Mouse (Mus musculus): Measurements from ENCODE around the gene Foxp2. TPM values are rescaled to one million over a fixed set of nuclear protein-coding genes. Genes with fewer than 3 reads are reported as not detected.
A peak's percentile ranks its signal among the peaks of the same experiment; 100 is the strongest.

Foxp2 gene
- polyA plus RNA-seq, 1 experiment from 2014 or later, result 28.3 TPM

DNA sequence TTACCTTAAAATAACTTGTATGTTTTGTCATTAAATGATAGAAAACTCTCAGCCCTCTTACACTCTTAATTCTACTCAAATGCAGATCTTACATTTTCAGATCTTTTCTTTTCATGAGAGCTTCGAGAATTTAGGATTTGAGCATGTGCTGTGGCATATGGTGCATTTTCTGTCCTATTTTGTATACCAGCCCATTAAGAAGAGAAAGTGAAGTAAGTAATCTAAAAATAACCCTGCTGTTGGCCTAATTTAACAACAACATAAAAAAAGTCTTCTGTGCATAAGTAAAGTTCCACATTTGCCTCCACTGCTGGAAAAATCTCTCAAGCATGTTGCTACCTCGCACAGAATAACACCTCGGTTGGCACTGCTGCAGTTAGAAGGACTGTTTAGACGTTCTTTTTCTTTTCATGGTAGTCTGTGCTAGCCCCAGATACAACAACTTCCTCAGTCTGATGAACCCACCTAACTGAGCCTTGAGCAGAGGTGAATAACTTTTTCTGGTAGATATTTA, 23.9 kb downstream of the Foxp2 start:
- no peaks in the 10 kb centered on the region for H3K36me3 ChIP-seq (ENCODE audit: poor library complexity, severe bottlenecking)
- H3K4me1 ChIP-seq, result no peaks in the 10 kb centered on the region
- ATAC-seq, result peak; percentile 36; the same call in 1 of the 2 replicates
- no peak overlapping the region for H3K9ac ChIP-seq
- no peak overlapping the region for H3K4me2 ChIP-seq
- no peak overlapping the region for H3K27ac ChIP-seq
- no peaks in the 10 kb centered on the region for H3K27me3 ChIP-seq
- H3K9me3 ChIP-seq (replicated peaks), result no peaks in the 10 kb centered on the region
- no peak overlapping the region for H3K4me3 ChIP-seq
- WGBS, result 78% methylated on average over 4 of the region's 4 CpGs

DNA sequence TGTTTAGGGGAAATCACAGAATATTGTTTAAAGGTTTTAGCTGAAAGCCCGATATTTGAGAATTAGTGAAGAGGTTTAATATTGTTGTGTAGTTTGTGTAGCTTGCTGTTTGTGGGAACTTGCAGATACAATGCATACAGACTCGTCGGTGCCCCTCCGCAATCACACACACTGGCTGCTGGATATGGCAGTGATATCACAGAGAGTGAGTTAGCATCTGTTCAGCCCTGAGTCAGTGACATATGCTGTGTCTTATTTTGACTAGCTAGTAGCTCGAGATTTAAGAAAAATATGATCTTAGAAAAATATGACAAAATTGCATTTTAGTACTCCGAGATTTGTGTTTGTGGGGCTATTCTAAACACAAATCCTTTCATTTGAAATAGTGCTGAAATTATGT, 49.9 kb downstream of the Foxp2 start:
- Histone ChIP-seq H3K36me3 (ENCODE audit: poor library complexity, severe bottlenecking) (no peaks in the 10 kb centered on the region), H3K27me3 (no peaks in the 10 kb centered on the region), H3K27ac (no peak overlapping the region), H3K9ac (no peak overlapping the region), H3K4me1 (0 out of 2 replicates have a peak, but pooled peaks cover 4% of the 10 kb centered on the region), H3K9me3 (replicated peaks) (peaks cover 5% of the 10 kb centered on the region; the same call in 1 of the 2 replicates), H3K4me3 (no peak overlapping the region), H3K4me2 (no peak overlapping the region)
- 82% methylated on average over 6 of the region's 6 CpGs for WGBS
- peak; percentile 78; the same call in 1 of the 2 replicates for ATAC-seq

DNA sequence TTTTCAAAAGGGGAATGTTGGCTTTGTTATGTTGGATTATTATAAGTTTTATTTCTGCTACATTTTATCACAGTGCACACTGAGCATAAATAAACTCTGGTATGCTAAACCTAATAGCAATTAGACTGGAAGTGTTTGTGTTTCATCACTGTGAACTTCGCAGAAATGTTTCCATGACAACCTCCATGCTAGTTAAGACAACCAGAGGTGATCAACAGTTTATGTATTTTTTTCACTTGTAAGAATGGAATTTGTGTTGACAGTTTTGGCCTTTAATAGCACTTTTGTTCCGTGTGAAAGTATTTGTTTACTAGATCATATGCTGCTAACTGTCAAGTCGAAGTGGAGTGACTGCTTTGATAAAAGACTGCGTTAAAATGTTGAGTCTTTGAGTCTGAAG, 51.6 kb downstream of the Foxp2 start:
- no peak overlapping the region for H3K27ac ChIP-seq
- H3K27me3 ChIP-seq, result no peaks in the 10 kb centered on the region
- 34% methylated on average over 4 of the region's 4 CpGs for whole genome bisulfite sequencing
- peaks cover 5% of the 10 kb centered on the region; the same call in 1 of the 2 replicates for H3K9me3 ChIP-seq (replicated peaks)
- no peak overlapping the region for H3K4me2 ChIP-seq
- H3K36me3 ChIP-seq (ENCODE audit: poor library complexity, severe bottlenecking), result no peaks in the 10 kb centered on the region
- 0 out of 2 replicates have a peak, but pooled peaks cover 4% of the 10 kb centered on the region for H3K4me1 ChIP-seq
- H3K4me3 ChIP-seq, result no peak overlapping the region
- no peak overlapping the region for H3K9ac ChIP-seq
- ATAC-seq, result no peak

DNA sequence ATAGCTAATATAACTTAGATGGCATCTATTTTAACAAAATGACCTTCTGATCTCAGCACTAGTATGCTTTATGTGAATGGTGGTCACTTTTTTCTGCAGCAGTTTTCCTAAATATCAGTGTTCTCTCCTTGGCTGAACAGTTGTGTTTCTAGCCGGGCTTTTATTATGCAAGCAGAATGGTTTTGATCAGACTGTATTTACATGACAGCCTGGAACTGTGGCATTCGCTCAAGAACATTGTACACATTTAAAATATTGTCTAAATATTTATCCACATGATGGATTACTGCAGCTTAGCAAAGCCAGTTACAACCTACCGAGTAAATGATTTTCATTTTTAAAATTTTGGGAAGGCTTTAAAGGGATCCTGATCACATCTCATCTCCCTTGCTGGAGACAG, 75.9 kb downstream of the Foxp2 start:
- H3K4me3 ChIP-seq, result no peak overlapping the region
- WGBS, result 58% methylated on average over 3 of the region's 3 CpGs
- no peaks in the 10 kb centered on the region for H3K27me3 ChIP-seq
- no peak overlapping the region for H3K4me2 ChIP-seq
- no peak overlapping the region for H3K9ac ChIP-seq
- no peak overlapping the region for H3K27ac ChIP-seq
- no peaks in the 10 kb centered on the region for H3K36me3 ChIP-seq (ENCODE audit: poor library complexity, severe bottlenecking)
- ATAC-seq, result 0 out of 2 replicates have a peak, but pooled peaks have one; percentile 27
- H3K9me3 ChIP-seq (replicated peaks), result 0 out of 2 replicates have a peak, but pooled peaks cover 3% of the 10 kb centered on the region
- no peaks in the 10 kb centered on the region for H3K4me1 ChIP-seq

DNA sequence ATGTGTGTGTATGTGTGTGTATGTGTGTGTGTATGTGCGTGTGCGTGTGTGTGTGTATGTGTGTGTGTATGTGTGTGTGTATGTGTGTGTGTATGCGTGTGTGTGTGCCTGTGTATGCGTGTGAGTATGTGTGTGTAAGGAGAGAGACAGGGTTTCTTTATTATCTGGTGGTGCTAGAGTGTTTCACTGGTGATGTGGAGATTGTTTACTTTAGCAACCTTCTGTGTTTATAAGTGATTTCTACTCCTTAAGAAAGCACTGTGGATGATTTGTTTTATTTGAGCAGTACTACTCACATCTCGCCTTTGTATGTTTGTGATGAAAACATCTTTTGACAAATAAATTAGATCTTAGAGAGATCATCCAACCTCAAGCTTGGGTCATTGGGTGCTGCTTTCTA, 77.1 kb downstream of the Foxp2 start:
- Histone ChIP-seq H3K36me3 (ENCODE audit: poor library complexity, severe bottlenecking) (no peaks in the 10 kb centered on the region), H3K9me3 (replicated peaks) (0 out of 2 replicates have a peak, but pooled peaks cover 3% of the 10 kb centered on the region), H3K4me3 (no peak overlapping the region), H3K4me2 (no peak overlapping the region), H3K27ac (no peak overlapping the region), H3K4me1 (no peaks in the 10 kb centered on the region), H3K27me3 (no peaks in the 10 kb centered on the region), H3K9ac (no peak overlapping the region)
- WGBS, result 90% methylated on average over 5 of the region's 5 CpGs
- no peak for ATAC-seq

DNA sequence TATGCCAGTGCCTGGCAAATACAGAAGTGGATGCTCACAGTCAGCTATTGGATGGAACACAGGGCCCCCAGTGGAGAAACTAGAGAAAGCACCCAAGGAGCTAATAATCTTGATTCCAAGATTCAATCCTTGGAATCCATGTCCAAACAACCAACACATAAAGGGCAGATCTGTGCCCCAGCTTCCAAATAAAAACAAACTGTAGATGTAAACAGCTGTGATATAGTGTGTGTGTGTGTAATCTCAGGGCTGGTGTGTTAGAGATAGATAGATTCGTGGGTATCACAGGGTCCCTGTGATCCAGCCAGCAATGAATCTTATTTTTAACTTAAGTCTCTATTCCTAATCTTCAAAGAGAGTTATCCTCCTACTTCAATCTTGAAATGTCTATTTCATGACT, 107.0 kb downstream of the Foxp2 start:
- Histone ChIP-seq H3K9ac (no peak overlapping the region), H3K36me3 (ENCODE audit: poor library complexity, severe bottlenecking) (no peaks in the 10 kb centered on the region), H3K4me1 (no peaks in the 10 kb centered on the region), H3K27ac (no peak overlapping the region), H3K4me3 (no peak overlapping the region), H3K27me3 (no peaks in the 10 kb centered on the region), H3K9me3 (replicated peaks) (no peaks in the 10 kb centered on the region), H3K4me2 (no peak overlapping the region)
- WGBS, result 85% methylated on average over 1 of the region's 1 CpGs
- no peak for ATAC-seq

DNA sequence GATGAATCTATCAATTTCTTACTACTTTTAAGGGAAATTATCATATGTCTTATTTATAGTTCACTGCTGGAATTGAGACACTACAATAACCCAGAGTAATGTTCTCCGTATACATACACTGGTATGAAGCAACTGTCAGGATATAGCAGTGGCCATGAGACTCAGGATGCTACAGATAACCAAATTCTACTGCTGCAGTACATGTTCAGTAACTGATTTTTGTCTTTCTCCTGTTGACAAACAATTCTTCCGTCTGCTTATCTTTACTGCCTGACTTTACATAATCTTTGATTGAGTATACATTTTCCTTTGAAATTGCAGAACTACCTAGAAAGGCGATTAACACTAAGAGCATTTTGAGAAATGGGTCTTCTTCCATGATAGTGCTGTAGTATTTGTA, 127.3 kb downstream of the Foxp2 start:
- H3K9me3 ChIP-seq (replicated peaks), result no peaks in the 10 kb centered on the region
- H3K4me3 ChIP-seq, result no peak overlapping the region
- no peak for ATAC-seq
- no peaks in the 10 kb centered on the region for H3K36me3 ChIP-seq (ENCODE audit: poor library complexity, severe bottlenecking)
- H3K4me1 ChIP-seq, result no peaks in the 10 kb centered on the region
- H3K9ac ChIP-seq, result no peak overlapping the region
- no peak overlapping the region for H3K27ac ChIP-seq
- no peaks in the 10 kb centered on the region for H3K27me3 ChIP-seq
- WGBS, result 88% methylated on average over 3 of the region's 3 CpGs
- H3K4me2 ChIP-seq, result no peak overlapping the region

DNA sequence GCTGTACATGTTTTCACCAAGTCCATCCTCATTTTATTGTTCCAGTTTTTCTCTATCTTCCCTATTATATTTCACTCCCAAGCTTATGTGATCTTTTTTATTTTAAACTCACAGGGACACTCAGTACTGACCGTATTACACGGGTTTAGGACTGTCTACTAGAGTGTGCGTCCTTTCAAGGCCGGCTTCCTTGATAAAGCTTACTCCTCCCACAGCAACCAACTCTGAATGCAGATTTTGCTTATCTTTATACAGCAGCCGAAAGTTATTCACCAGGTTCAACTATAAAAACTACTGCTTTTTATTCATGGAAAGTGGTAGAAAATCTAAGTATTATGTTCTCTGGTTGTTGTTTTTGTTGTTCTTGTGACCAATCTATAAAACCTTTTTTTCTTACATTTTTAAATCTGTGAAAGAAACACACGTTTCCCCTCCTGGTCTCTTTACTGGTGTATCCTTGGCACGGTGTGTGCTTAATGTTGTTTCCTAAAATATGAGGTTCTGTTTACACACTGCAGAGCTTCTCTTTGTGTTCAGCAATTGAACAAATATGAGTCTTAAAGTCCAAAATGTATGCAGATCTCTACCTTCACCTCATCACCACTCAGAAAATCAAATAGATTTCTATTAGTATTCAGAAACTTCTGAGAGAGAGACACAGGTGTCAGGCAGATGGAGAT, 128.4 kb downstream of the Foxp2 start:
- no peaks in the 10 kb centered on the region for H3K9me3 ChIP-seq (replicated peaks)
- WGBS, result 83% methylated on average over 7 of the region's 7 CpGs
- no peak overlapping the region for H3K27ac ChIP-seq
- H3K36me3 ChIP-seq (ENCODE audit: poor library complexity, severe bottlenecking), result no peaks in the 10 kb centered on the region
- no peak overlapping the region for H3K9ac ChIP-seq
- H3K4me2 ChIP-seq, result no peak overlapping the region
- no peaks in the 10 kb centered on the region for H3K27me3 ChIP-seq
- H3K4me3 ChIP-seq, result no peak overlapping the region
- H3K4me1 ChIP-seq, result no peaks in the 10 kb centered on the region
- ATAC-seq, result no peak

DNA sequence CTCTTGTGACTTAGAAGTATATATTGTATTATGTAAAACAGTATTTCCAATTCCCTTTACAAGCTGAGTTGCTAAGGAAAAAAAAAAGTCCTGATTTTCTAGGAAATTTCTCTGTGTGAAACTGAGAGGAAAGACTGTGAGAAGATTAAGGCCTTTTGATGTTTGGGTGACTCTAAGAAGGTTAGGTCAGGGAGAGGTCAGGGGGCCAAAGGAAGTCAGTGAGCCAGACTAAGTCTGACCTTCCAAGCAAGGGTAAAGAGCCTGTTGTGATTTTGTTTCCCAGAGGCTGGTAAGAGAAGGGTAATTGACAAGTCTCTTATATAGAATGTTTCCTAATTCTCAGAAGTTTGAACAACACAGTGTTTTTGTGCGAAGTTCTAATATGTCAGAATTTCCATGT, 162.1 kb downstream of the Foxp2 start:
- no peak overlapping the region for H3K27ac ChIP-seq
- no peaks in the 10 kb centered on the region for H3K9me3 ChIP-seq (replicated peaks)
- H3K36me3 ChIP-seq (ENCODE audit: poor library complexity, severe bottlenecking), result no peaks in the 10 kb centered on the region
- no peak overlapping the region for H3K9ac ChIP-seq
- no peak overlapping the region for H3K4me3 ChIP-seq
- H3K4me1 ChIP-seq, result no peaks in the 10 kb centered on the region
- WGBS, result 5% methylated on average over 1 of the region's 1 CpGs
- H3K27me3 ChIP-seq, result no peaks in the 10 kb centered on the region
- no peak for ATAC-seq
- no peak overlapping the region for H3K4me2 ChIP-seq

DNA sequence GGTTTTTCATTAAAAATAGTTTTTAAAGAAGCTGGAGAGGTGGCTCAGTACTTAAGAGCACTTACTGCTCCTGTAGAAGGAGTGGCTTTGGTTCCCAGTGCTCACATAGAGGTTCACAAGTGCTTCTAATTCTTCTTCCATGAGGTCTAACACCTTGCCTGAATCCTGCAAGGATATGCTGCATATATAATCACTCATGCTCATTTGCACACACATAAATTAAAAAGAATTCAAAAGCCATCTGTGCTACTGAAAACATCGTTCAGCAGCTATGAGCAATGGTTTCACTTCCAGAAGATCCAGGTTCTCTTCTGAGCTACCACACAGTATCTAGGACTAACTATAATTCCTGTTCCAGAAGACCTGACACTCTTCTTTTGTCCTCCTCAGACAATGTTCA, 200.4 kb downstream of the Foxp2 start:
- no peak overlapping the region for H3K27ac ChIP-seq

DNA sequence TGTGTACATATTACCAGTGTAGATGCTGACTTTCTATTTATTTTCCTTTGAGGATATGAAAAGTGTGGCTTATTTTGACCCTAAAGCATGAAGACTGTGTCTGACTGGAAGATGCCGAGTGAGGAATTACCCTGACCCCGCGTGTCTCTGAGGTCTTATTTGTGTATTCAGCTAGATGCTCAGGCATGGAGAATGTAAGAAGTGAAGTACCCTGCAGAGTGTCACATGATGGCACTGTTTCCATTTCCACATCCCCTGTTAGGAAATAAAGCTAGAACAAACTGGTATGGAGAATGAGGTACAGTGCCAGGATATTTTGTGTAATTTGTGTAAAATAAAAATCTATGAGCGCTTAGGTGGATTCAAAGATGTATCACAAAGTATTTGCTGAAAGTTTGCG, 219.8 kb downstream of the Foxp2 start:
- Histone ChIP-seq H3K4me2 (no peak overlapping the region), H3K27me3 (no peaks in the 10 kb centered on the region), H3K9ac (no peak overlapping the region), H3K36me3 (ENCODE audit: poor library complexity, severe bottlenecking) (no peaks in the 10 kb centered on the region), H3K4me3 (no peak overlapping the region), H3K9me3 (replicated peaks) (no peaks in the 10 kb centered on the region), H3K27ac (no peak overlapping the region), H3K4me1 (no peaks in the 10 kb centered on the region)
- ATAC-seq, result peak; percentile 84
- WGBS, result 64% methylated on average over 5 of the region's 5 CpGs

More for the DNA sequence above, 200.4 kb downstream of the Foxp2 start:
- no peak overlapping the region for H3K9ac ChIP-seq
- no peak overlapping the region for H3K4me3 ChIP-seq
- WGBS, result 71% methylated on average over 1 of the region's 1 CpGs
- no peak overlapping the region for H3K4me2 ChIP-seq
- ATAC-seq, result peak; percentile 30; the same call in 1 of the 2 replicates
- no peaks in the 10 kb centered on the region for H3K4me1 ChIP-seq
- H3K27me3 ChIP-seq, result no peaks in the 10 kb centered on the region
- no peaks in the 10 kb centered on the region for H3K9me3 ChIP-seq (replicated peaks)
- no peaks in the 10 kb centered on the region for H3K36me3 ChIP-seq (ENCODE audit: poor library complexity, severe bottlenecking)

DNA sequence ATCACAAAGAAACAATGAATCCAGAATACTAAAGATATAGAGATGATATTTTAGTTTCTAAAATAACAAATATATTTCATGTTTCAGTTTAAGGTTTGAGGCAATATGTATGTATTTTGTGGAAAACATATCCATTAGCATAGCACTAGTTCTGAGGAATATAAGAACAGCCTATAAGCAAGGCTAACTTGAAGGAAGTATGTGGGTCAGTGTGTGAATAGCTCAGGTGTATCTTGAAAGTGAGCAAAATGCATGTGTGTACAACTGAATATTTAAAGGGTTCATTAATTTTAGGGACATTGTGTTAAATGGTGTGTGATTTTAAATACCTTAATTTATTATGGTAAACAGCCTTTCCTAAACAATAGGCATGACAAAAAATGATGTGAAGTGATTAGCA, 220.2 kb downstream of the Foxp2 start:
- no peak for ATAC-seq
- H3K36me3 ChIP-seq (ENCODE audit: poor library complexity, severe bottlenecking), result no peaks in the 10 kb centered on the region

DNA sequence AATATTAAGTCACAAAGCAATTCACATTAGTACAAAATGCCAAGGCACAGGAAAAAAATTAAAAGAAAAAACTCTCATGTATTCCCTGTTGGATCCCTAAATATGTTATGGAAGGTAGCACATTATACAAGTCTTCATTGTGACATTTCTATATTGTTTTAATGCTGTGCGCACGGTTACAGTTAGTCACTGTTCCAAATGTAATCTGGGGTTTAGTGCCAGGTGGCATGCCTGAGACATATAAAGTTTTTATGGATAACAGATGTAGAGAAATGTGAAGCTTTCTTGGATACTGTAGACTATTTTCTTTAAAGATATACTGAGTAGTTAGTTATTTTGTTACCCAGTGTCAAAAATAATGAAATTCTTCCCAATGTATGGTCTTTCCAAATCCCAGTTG, 229.0 kb downstream of the Foxp2 start:
- H3K36me3 ChIP-seq (ENCODE audit: poor library complexity, severe bottlenecking), result no peaks in the 10 kb centered on the region
- no peaks in the 10 kb centered on the region for H3K27me3 ChIP-seq
- ATAC-seq, result no peak
- H3K27ac ChIP-seq, result no peak overlapping the region
- no peak overlapping the region for H3K4me3 ChIP-seq
- H3K9ac ChIP-seq, result no peak overlapping the region
- no peaks in the 10 kb centered on the region for H3K4me1 ChIP-seq
- H3K4me2 ChIP-seq, result no peak overlapping the region
- no peaks in the 10 kb centered on the region for H3K9me3 ChIP-seq (replicated peaks)
- 93% methylated on average over 2 of the region's 2 CpGs for WGBS

More for the DNA sequence above, 220.2 kb downstream of the Foxp2 start:
- Histone ChIP-seq H3K27ac (no peak overlapping the region), H3K27me3 (no peaks in the 10 kb centered on the region), H3K4me1 (no peaks in the 10 kb centered on the region), H3K4me2 (no peak overlapping the region), H3K9me3 (replicated peaks) (no peaks in the 10 kb centered on the region), H3K9ac (no peak overlapping the region), H3K4me3 (no peak overlapping the region)
